Mouse (Mus musculus): Measurements from ENCODE around the gene Sync. TPM values are rescaled to one million over a fixed set of nuclear protein-coding genes. Genes with fewer than 3 reads are reported as not detected.

Sync gene
- total RNA-seq, 2 experiments from 2014 or later: 63.6 to 64.4 TPM

Small RNA genes lying within 50 kb of the gene (microRNA-seq; reads per million reads assigned to microRNA genes)
- 0 reads per million in 2 experiments for gene Gm22994

Other genes starting within 250 kb of the Sync start
- 10 to 100 TPM; 17.0 to 17.4 TPM for gene Rnf19b, start 229.3 kb upstream of the Sync start, total RNA-seq (2021)
- not detected for gene Tmem54, start 182.1 kb upstream of the Sync start, total RNA-seq (2021)
- gene Hpca, start 165.6 kb upstream of the Sync start, total RNA-seq (2021): 1 to 10 TPM in 1 of 2 experiments, under 1 TPM in 1; 0.68 to 1.1 TPM
- 10 to 100 TPM; 33.6 to 37.4 TPM for gene Fndc5, start 150.6 kb upstream of the Sync start, total RNA-seq (2021)
- gene S100pbp, start 97.9 kb upstream of the Sync start, total RNA-seq (2021): 10 to 100 TPM in 1 of 2 experiments, 1 to 10 TPM in 1; 8.3 to 13.3 TPM
- 10 to 100 TPM; 35.5 to 48.5 TPM for gene Yars, start 97.9 kb upstream of the Sync start, total RNA-seq (2021)
- 1 to 10 TPM; 2.6 to 4.9 TPM for gene C77080, start 26.2 kb upstream of the Sync start, total RNA-seq (2021)
- gene Rbbp4, start 47.8 kb downstream of the Sync start, total RNA-seq (2021): 10 to 100 TPM; 96.7 to 98.5 TPM
- gene Zbtb8os, start 48.1 kb downstream of the Sync start, total RNA-seq (2021): 10 to 100 TPM; 24.2 to 25.4 TPM
- 1 to 10 TPM; 2.9 to 4.7 TPM for gene Zbtb8a, start 90.5 kb downstream of the Sync start, total RNA-seq (2021)
- gene Zbtb8b, start 153.2 kb downstream of the Sync start, total RNA-seq (2021): not detected
- 10 to 100 TPM; 24.7 to 32.4 TPM for gene Bsdc1, start 174.0 kb downstream of the Sync start, total RNA-seq (2021)
- not detected for gene Tssk3, start 203.4 kb downstream of the Sync start, total RNA-seq (2021)
- not detected for gene Fam229a, start 203.6 kb downstream of the Sync start, total RNA-seq (2021)
- 10 to 100 TPM; 24.4 to 31.8 TPM for gene Marcksl1, start 226.0 kb downstream of the Sync start, total RNA-seq (2021)

Measured in gastrocnemius, postnatal 10 days (tissue).